Mouse (Mus musculus) cerebellum, adult 2 months (tissue): Measurements from ENCODE around the gene Gm44511.

ENCODE experiments used
- CTCF ChIP-seq: fragments of 200-500 bp; IDR thresholded peaks from 2 replicates; pipeline ENCODE4 v1.5.1; 2011; ENCODE audit warnings: low read depth, mild to moderate bottlenecking, control low read depth, low read length, moderate library complexity, borderline replicate concordance; ENCODE audit not compliant: insufficient read depth
- POLR2A ChIP-seq: fragments of 200-500 bp; IDR thresholded peaks from 2 replicates; pipeline ENCODE4 v1.6.1; 2011; ENCODE audit warnings: low read length, control low read depth, borderline replicate concordance; ENCODE audit not compliant: insufficient read depth

DNA sequence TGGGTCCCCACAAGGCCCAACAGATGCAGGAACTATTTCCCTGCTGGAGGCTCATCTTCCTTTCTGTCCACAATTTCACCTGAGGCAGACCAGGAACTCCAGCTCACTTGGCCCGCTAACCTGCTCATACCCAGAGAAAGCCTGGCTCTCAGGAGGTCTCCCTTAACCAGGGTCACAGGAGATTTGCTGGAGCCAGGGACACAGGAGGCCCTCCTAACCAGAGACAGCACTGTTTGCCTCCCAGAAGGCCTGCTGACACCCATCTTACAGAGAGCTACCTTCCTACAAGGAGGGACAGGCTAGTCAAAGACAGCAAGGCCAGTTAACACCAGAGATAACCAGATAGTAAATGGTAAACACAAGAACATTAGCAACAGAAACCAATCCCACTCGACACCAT, 31.9 kb upstream of the Gm44511 start:
- TF ChIP-seq CTCF (no peak), POLR2A (no peak)
